Mouse (Mus musculus): ENCODE results near the gene Ice1.

DNA sequence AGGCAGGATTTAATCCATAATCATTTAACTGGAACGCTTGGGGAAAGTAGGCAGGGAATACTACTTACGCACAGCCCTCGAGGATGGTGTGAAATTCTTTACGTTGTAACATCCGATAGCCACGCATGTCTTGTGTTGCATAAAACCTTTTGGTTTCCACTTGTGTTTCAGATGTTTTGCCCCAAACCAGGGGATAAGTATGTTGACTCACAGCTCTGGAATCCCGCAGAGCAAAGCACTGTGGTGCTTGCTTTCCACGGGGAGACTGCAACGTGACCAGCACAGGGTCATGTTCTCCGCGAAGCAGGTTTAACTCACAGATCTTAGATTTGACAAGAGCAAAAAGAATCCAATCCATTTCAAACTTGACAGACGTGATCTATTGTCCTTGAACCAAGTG is 18.1 kb upstream of the Ice1 start:
- no peak for TF ChIP-seq ZNF384 (IDR thresholded peaks at IDR 0.05; ENCODE audit: low read depth, low read length)
- TF ChIP-seq CHD2 (IDR thresholded peaks at IDR 0.05; ENCODE audit: low read depth, low read length), result no peak
- TF ChIP-seq HCFC1 (IDR thresholded peaks at IDR 0.05; ENCODE audit: borderline replicate concordance, insufficient read depth, low read length), result no peak
